Mouse (Mus musculus): ENCODE measurements at regions not wholly inside any gene's neighbourhood (a gene's known extent, or its start where the extent isn't known, plus 50 kb on each side); places are given as distances from the start of the nearest gene placed in this dataset.

GRCm38 (mm10) chr9:27617096-27617839 is 173.3 kb upstream of the Opcml start:
- Histone ChIP-seq H3K36me3 (ENCODE audit: control insufficient read depth, insufficient read depth) (no peaks in the 10 kb centered on the region), H3K4me2 (ENCODE audit: low read depth) (peak overlapping the region; percentile 53), H3ac (ENCODE audit: control insufficient read depth, insufficient read length) (no peak overlapping the region), H3K4me3 (no peak overlapping the region), H3K27me3 (ENCODE audit: control insufficient read depth, insufficient read depth, insufficient read length) (no peaks in the 10 kb centered on the region), H3K79me2 (ENCODE audit: control insufficient read depth, insufficient read depth) (no peaks in the 10 kb centered on the region)
- TF ChIP-seq TCF12 (IDR thresholded peaks at IDR 0.05; ENCODE audit: insufficient read depth, poor library complexity, severe bottlenecking) (peak; percentile 67), MYOD1 (IDR thresholded peaks at IDR 0.05; ENCODE audit: control insufficient read depth in 1 of 3, insufficient read length in 2 of 3, low read depth in 2 of 3) (peak in 2 of 3 experiments; percentile 63 to 66), TCF3 (IDR thresholded peaks at IDR 0.05; ENCODE audit: insufficient read length, low read depth) (peak; percentile 70), USF1 (IDR thresholded peaks at IDR 0.05; ENCODE audit: low read depth) (peak; percentile 62), MYOG (IDR thresholded peaks at IDR 0.05; ENCODE audit: control insufficient read depth in 1 of 3, insufficient read depth in 1 of 3, insufficient read length in 2 of 3, low read depth in 2 of 3) (peak in 2 of 3 experiments; percentile 73 to 91), POLR2A (IDR thresholded peaks at IDR 0.05; ENCODE audit: insufficient read length, low read depth) (no peak)

DNA sequence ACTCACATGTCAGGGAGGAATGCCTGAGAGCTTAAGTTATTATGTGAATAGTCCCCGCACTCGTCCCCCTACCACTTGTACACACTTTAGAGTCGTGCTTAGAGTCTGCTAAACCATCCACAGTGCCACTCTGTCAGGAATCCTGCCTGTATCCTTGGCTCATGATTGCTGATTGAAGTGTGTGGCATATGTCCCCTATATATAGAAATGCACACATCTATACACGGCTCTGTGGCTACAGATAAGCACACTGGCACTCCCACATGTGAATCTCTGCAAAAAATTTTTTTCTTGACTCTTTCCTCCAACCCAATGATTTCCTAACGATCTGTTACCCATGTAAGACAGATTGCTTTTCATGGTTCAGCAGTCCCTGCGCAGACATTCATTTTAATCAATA is 155.7 kb upstream of the Opcml start:
- Histone ChIP-seq H3K4me3 (no peak overlapping the region), H3K27me3 (ENCODE audit: control insufficient read depth, insufficient read depth, insufficient read length) (no peaks in the 10 kb centered on the region), H3K4me2 (ENCODE audit: low read depth) (no peak overlapping the region), H3K79me2 (ENCODE audit: control insufficient read depth, insufficient read depth) (no peaks in the 10 kb centered on the region), H3ac (ENCODE audit: control insufficient read depth, insufficient read length) (no peak overlapping the region), H3K36me3 (ENCODE audit: control insufficient read depth, insufficient read depth) (no peaks in the 10 kb centered on the region)
- no peak for TF ChIP-seq TCF3 (IDR thresholded peaks at IDR 0.05; ENCODE audit: insufficient read length, low read depth)
- no peak for TF ChIP-seq MYOG (IDR thresholded peaks at IDR 0.05; ENCODE audit: control insufficient read depth in 1 of 3, insufficient read depth in 1 of 3, insufficient read length in 2 of 3, low read depth in 2 of 3)
- TF ChIP-seq POLR2A (IDR thresholded peaks at IDR 0.05; ENCODE audit: insufficient read length, low read depth): no peak
- no peak for TF ChIP-seq USF1 (IDR thresholded peaks at IDR 0.05; ENCODE audit: low read depth)
- TF ChIP-seq TCF12 (IDR thresholded peaks at IDR 0.05; ENCODE audit: insufficient read depth, poor library complexity, severe bottlenecking): no peak
- no peak for TF ChIP-seq E2F4 (IDR thresholded peaks at IDR 0.05; ENCODE audit: insufficient read depth)
- no peak for TF ChIP-seq SRF (IDR thresholded peaks at IDR 0.05; ENCODE audit: control insufficient read depth, insufficient read length, low read depth)
- TF ChIP-seq POLR2AphosphoS2 (IDR thresholded peaks at IDR 0.05; ENCODE audit: insufficient read length, low read depth): no peak
- TF ChIP-seq REST (IDR thresholded peaks at IDR 0.05; ENCODE audit: insufficient read depth, insufficient read length): no peak
- TF ChIP-seq MAX (IDR thresholded peaks at IDR 0.05; ENCODE audit: low read depth): no peak
- TF ChIP-seq CEBPB (IDR thresholded peaks at IDR 0.05; ENCODE audit: insufficient read depth, poor library complexity, severe bottlenecking): no peak

- Histone ChIP-seq H3K36me3 (ENCODE audit: control insufficient read depth, insufficient read depth) (no peaks in the 10 kb centered on the region), H3ac (ENCODE audit: control insufficient read depth, insufficient read length) (no peak overlapping the region), H3K4me3 (no peak overlapping the region), H3K79me2 (ENCODE audit: control insufficient read depth, insufficient read depth) (no peaks in the 10 kb centered on the region), H3K4me2 (ENCODE audit: low read depth) (no peak overlapping the region), H3K27me3 (ENCODE audit: control insufficient read depth, insufficient read depth, insufficient read length) (no peaks in the 10 kb centered on the region)
- no peak for TF ChIP-seq MAX (IDR thresholded peaks at IDR 0.05; ENCODE audit: low read depth)
- TF ChIP-seq CEBPB (IDR thresholded peaks at IDR 0.05; ENCODE audit: insufficient read depth, poor library complexity, severe bottlenecking): no peak
- no peak for TF ChIP-seq MYOD1 (IDR thresholded peaks at IDR 0.05; ENCODE audit: control insufficient read depth in 1 of 3, insufficient read length in 2 of 3, low read depth in 2 of 3)
- TF ChIP-seq POLR2AphosphoS2 (IDR thresholded peaks at IDR 0.05; ENCODE audit: insufficient read length, low read depth): no peak
- TF ChIP-seq MYOG (IDR thresholded peaks at IDR 0.05; ENCODE audit: control insufficient read depth in 1 of 3, insufficient read depth in 1 of 3, insufficient read length in 2 of 3, low read depth in 2 of 3): no peak
Measured at GRCm38 (mm10) chr9:27640611-27641010, 150.0 kb upstream of the Opcml start.

- no peaks in the 10 kb centered on the region for H3K36me3 ChIP-seq (ENCODE audit: control insufficient read depth, insufficient read depth)
- no peak overlapping the region for H3K4me2 ChIP-seq (ENCODE audit: low read depth)
- no peak overlapping the region for H3ac ChIP-seq (ENCODE audit: control insufficient read depth, insufficient read length)
- H3K79me2 ChIP-seq (ENCODE audit: control insufficient read depth, insufficient read depth): no peaks in the 10 kb centered on the region
- H3K4me3 ChIP-seq: no peak overlapping the region
- TF ChIP-seq E2F4 (IDR thresholded peaks at IDR 0.05; ENCODE audit: insufficient read depth) (no peak), SRF (IDR thresholded peaks at IDR 0.05; ENCODE audit: control insufficient read depth, insufficient read length, low read depth) (no peak), CEBPB (IDR thresholded peaks at IDR 0.05; ENCODE audit: insufficient read depth, poor library complexity, severe bottlenecking) (no peak), POLR2A (IDR thresholded peaks at IDR 0.05; ENCODE audit: insufficient read length, low read depth) (no peak), TCF12 (IDR thresholded peaks at IDR 0.05; ENCODE audit: insufficient read depth, poor library complexity, severe bottlenecking) (no peak), POLR2AphosphoS2 (IDR thresholded peaks at IDR 0.05; ENCODE audit: insufficient read length, low read depth) (no peak), MYOD1 (IDR thresholded peaks at IDR 0.05; ENCODE audit: control insufficient read depth in 1 of 3, insufficient read length in 2 of 3, low read depth in 2 of 3) (no peak), MAX (IDR thresholded peaks at IDR 0.05; ENCODE audit: low read depth) (no peak), MYOG (IDR thresholded peaks at IDR 0.05; ENCODE audit: control insufficient read depth in 1 of 3, insufficient read depth in 1 of 3, insufficient read length in 2 of 3, low read depth in 2 of 3) (no peak), USF1 (IDR thresholded peaks at IDR 0.05; ENCODE audit: low read depth) (no peak), TCF3 (IDR thresholded peaks at IDR 0.05; ENCODE audit: insufficient read length, low read depth) (no peak), REST (IDR thresholded peaks at IDR 0.05; ENCODE audit: insufficient read depth, insufficient read length) (no peak)
- no peaks in the 10 kb centered on the region for H3K27me3 ChIP-seq (ENCODE audit: control insufficient read depth, insufficient read depth, insufficient read length)
Measured at GRCm38 (mm10) chr9:27643312-27643711, 147.3 kb upstream of the Opcml start.

GRCm38 (mm10) chr9:27643916-27644315 is 146.7 kb upstream of the Opcml start:
- H3K79me2 ChIP-seq (ENCODE audit: control insufficient read depth, insufficient read depth): no peaks in the 10 kb centered on the region
- no peak overlapping the region for H3ac ChIP-seq (ENCODE audit: control insufficient read depth, insufficient read length)
- no peaks in the 10 kb centered on the region for H3K36me3 ChIP-seq (ENCODE audit: control insufficient read depth, insufficient read depth)
- no peaks in the 10 kb centered on the region for H3K27me3 ChIP-seq (ENCODE audit: control insufficient read depth, insufficient read depth, insufficient read length)
- H3K4me3 ChIP-seq: no peak overlapping the region
- H3K4me2 ChIP-seq (ENCODE audit: low read depth): no peak overlapping the region
- no peak for TF ChIP-seq MYOD1 (IDR thresholded peaks at IDR 0.05; ENCODE audit: control insufficient read depth in 1 of 3, insufficient read length in 2 of 3, low read depth in 2 of 3)
- TF ChIP-seq CEBPB (IDR thresholded peaks at IDR 0.05; ENCODE audit: insufficient read depth, poor library complexity, severe bottlenecking): no peak
- TF ChIP-seq E2F4 (IDR thresholded peaks at IDR 0.05; ENCODE audit: insufficient read depth): no peak
- no peak for TF ChIP-seq SRF (IDR thresholded peaks at IDR 0.05; ENCODE audit: control insufficient read depth, insufficient read length, low read depth)
- TF ChIP-seq USF1 (IDR thresholded peaks at IDR 0.05; ENCODE audit: low read depth): no peak
- no peak for TF ChIP-seq TCF12 (IDR thresholded peaks at IDR 0.05; ENCODE audit: insufficient read depth, poor library complexity, severe bottlenecking)
- no peak for TF ChIP-seq MAX (IDR thresholded peaks at IDR 0.05; ENCODE audit: low read depth)
- TF ChIP-seq REST (IDR thresholded peaks at IDR 0.05; ENCODE audit: insufficient read depth, insufficient read length): no peak
- no peak for TF ChIP-seq TCF3 (IDR thresholded peaks at IDR 0.05; ENCODE audit: insufficient read length, low read depth)
- no peak for TF ChIP-seq POLR2A (IDR thresholded peaks at IDR 0.05; ENCODE audit: insufficient read length, low read depth)
- TF ChIP-seq MYOG (IDR thresholded peaks at IDR 0.05; ENCODE audit: control insufficient read depth in 1 of 3, insufficient read depth in 1 of 3, insufficient read length in 2 of 3, low read depth in 2 of 3): no peak
- TF ChIP-seq POLR2AphosphoS2 (IDR thresholded peaks at IDR 0.05; ENCODE audit: insufficient read length, low read depth): no peak

All from myocyte (in vitro differentiated cells).